8 mouse cellular contexts compared by ENCODE assay signal in the genomic region with DNA sequence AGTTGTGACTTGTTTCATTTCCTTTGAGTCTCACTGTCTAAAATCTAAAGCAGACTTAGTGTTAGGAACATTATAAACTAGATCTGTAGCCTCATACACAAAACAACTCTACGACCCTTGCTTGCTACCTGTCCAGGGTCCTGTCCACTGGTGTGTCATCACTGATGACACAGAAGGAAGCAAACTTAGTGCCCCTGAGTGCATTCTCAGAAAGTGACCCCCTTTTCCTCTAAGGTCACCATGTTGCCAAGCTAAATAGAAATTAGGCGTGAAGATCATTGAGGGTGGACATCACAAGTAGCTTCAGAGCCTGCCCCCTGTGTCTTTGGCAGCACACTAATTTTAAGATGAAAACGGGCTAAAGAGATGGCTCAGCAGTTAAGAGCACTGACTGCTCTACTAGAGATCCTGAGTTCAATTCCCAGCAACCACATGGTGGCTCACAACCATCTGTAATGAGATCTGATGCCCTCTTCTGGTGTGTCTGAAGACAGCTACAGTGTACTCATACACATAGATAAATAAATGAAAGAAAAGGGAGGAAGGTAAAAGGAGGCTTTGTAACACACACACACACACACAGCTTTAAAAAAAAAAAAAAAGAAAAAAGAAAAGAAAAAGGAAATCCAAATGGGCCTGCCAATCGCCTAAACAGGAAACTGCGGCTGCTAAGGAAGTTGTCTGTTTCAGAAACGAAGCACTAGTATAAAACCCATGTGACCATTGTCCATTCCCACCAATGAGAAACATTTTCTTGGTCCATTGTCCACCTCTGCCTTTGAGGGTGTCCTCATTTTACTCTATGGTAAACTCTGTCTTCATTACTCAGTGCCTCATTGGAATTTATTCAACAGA. TPM values are rescaled to one million over a fixed set of nuclear protein-coding genes. Genes with fewer than 3 reads are reported as not detected.
DNase-seq lines count a peak whose midpoint lies in the region; ATAC-seq and TF ChIP-seq lines count a peak whose summit lies in the region.

No protein-coding gene starts in this region.

- peak overlapping the region; percentile 82 for H3K4me3 ChIP-seq in heart, embryonic 11.5 days (ENCODE audit: low read depth, low read length)
- H3K4me3 ChIP-seq in ES-E14 (ENCODE audit: insufficient read depth in 1 of 2, low read depth in 1 of 2, low read length in 2 of 2, poor library complexity in 1 of 2, severe bottlenecking in 1 of 2) = peak overlapping the region; percentile 58 to 78
- peak overlapping the region; percentile 87 for H3K4me3 ChIP-seq in hindbrain, embryonic 10.5 days

- no peak for DNase-seq in heart, postnatal 25 days (ENCODE audit: low spot score)
- no peak for DNase-seq in ES-E14 (ENCODE audit: low read depth, low spot score)
- DNase-seq in hindbrain, embryonic 10.5 days (ENCODE audit: low spot score) = no peak
- DNase-seq in ovary, postnatal 36 days (ENCODE audit: low spot score) = no peak
- DNase-seq in left cerebral cortex, adult 8-10 months (ENCODE audit: low spot score in 2 of 2) = no peak

- in situ Hi-C loops in ES-E14 (cut with MboI; ENCODE audit: low sequenced_read_pairs in 2 of 2, unreplicated experiment in 2 of 2) = no loop called here

- peaks cover 7% of the 10 kb centered on the region for H3K4me1 ChIP-seq in heart, embryonic 11.5 days (ENCODE audit: control insufficient read depth, insufficient read depth, low read length)
- H3K4me1 ChIP-seq in ES-E14 (ENCODE audit: control insufficient read depth in 2 of 2, insufficient read depth in 2 of 2, low read length in 2 of 2, poor library complexity in 1 of 2) = peaks cover 0 to 2% of the 10 kb centered on the region in 2 experiments; a peak in 1 of 4 replicates
- peaks cover 22% of the 10 kb centered on the region for H3K4me1 ChIP-seq in hindbrain, embryonic 10.5 days (replicated peaks)

- peaks cover 7% of the 10 kb centered on the region; the same call in 1 of the 2 replicates for H3K36me3 ChIP-seq in heart, embryonic 11.5 days (ENCODE audit: control insufficient read depth, insufficient read depth, low read length)
- H3K36me3 ChIP-seq in ES-E14 (ENCODE audit: control insufficient read depth, insufficient read depth, low read length, poor library complexity, severe bottlenecking) = peaks cover 19% of the 10 kb centered on the region
- H3K36me3 ChIP-seq in hindbrain, embryonic 10.5 days = peaks cover 21% of the 10 kb centered on the region

- intact Hi-C loops in heart, postnatal 25 days (cut with DNase I) = loop anchor here (5.0 kb wide), 2 partner anchors 46 to 126 kb away; partner anchors contain the start of gene Agap3

- H3K27me3 ChIP-seq in heart, embryonic 11.5 days (ENCODE audit: control insufficient read depth, insufficient read depth, low read length) = no peaks in the 10 kb centered on the region
- no peaks in the 10 kb centered on the region for H3K27me3 ChIP-seq in hindbrain, embryonic 10.5 days (ENCODE audit: insufficient read depth, poor library complexity, severe bottlenecking)

- peak overlapping the region; percentile 78 for H3K27ac ChIP-seq in heart, embryonic 11.5 days (ENCODE audit: low read depth, low read length)
- no peak overlapping the region for H3K27ac ChIP-seq in ES-E14 (ENCODE audit: insufficient read depth, low read depth, low read length, poor library complexity, severe bottlenecking)
- H3K27ac ChIP-seq in hindbrain, embryonic 10.5 days = peak overlapping the region; percentile 93

- no peaks in the 10 kb centered on the region for H3K9me3 ChIP-seq in heart, embryonic 11.5 days (replicated peaks; ENCODE audit: control insufficient read depth, low read length)
- H3K9me3 ChIP-seq in ES-E14 (ENCODE audit: control insufficient read depth, insufficient read depth, low read depth, low read length) = no peaks in the 10 kb centered on the region
- no peaks in the 10 kb centered on the region for H3K9me3 ChIP-seq in hindbrain, embryonic 10.5 days

- peak overlapping the region; percentile 64 for H3K9ac ChIP-seq in heart, embryonic 11.5 days (ENCODE audit: low read depth, low read length)
- H3K9ac ChIP-seq in ES-E14 (ENCODE audit: insufficient read depth, low read depth, low read length, poor library complexity, severe bottlenecking) = no peak overlapping the region

- 55% methylated on average over 6 of the region's 6 CpGs for WGBS in heart, embryonic 11.5 days (ENCODE audit: insufficient replicate concordance)
- 71% methylated on average over 6 of the region's 6 CpGs for WGBS in hindbrain, embryonic 10.5 days

- peak overlapping the region; percentile 74 for H3K4me2 ChIP-seq in heart, embryonic 11.5 days

- no peak for ATAC-seq in heart, embryonic 11.5 days (replicated peaks; ENCODE audit: insufficient number of reproducible peaks, low FRiP score, low TSS enrichment)
- ATAC-seq in megakaryocyte progenitor cell, adult 5-6 weeks (replicated peaks; ENCODE audit: poor library complexity) = 0 out of 2 replicates have a peak, but pooled peaks have one; percentile 0
- ATAC-seq in granulocyte monocyte progenitor cell, adult 5-6 weeks (replicated peaks; ENCODE audit: poor library complexity, severe bottlenecking) = no peak

TF ChIP-seq in ES-E14, 5 proteins besides CTCF, POLR2A, EP300 and RAD21:
- TF ChIP-seq ZC3H11A (IDR thresholded peaks at IDR 0.05; ENCODE audit: borderline replicate concordance, low read depth, low read length) = no peak
- TF ChIP-seq HCFC1 (IDR thresholded peaks at IDR 0.05; ENCODE audit: borderline replicate concordance, insufficient read depth, low read length) = no peak
- no peak for TF ChIP-seq CHD2 (IDR thresholded peaks at IDR 0.05; ENCODE audit: low read depth, low read length)
- no peak for TF ChIP-seq MAFK (IDR thresholded peaks at IDR 0.05; ENCODE audit: insufficient read depth, low read depth, low read length)
- TF ChIP-seq ZNF384 (IDR thresholded peaks at IDR 0.05; ENCODE audit: low read depth, low read length) = no peak

RNA-seq across cellular contexts. Expression of gene Abcf2, which starts 1.1 kb away (rescaled TPM):
- polyA plus RNA-seq in heart, embryonic 11.5 days (2014; fragmentation: Nextera tagmentation; extraction: Ambion mirVana) = 75.6 and 78.6 TPM in 2 replicates
- 10 to 100 TPM; 48.0 to 53.2 TPM for total RNA-seq in heart, postnatal 25 days (2021)
- total RNA-seq in ES-E14 (2012; rRNA removed) = 139 and 171 TPM in 2 replicates
- 125 and 159 TPM in 2 replicates for polyA plus RNA-seq in hindbrain, embryonic 10.5 days (2016; fragmentation: Nextera tagmentation; extraction: Ambion mirVana)
- 45.4 and 46.0 TPM in 2 replicates for total RNA-seq in megakaryocyte progenitor cell, adult 5-6 weeks (2015)
- 113 and 115 TPM in 2 replicates for total RNA-seq in megakaryocyte progenitor cell, adult 5-6 weeks (2017)
- total RNA-seq in granulocyte monocyte progenitor cell, adult 5-6 weeks (2014; fragmentation: Nextera tagmentation) = 51.6 and 74.3 TPM in 2 replicates
- 98.3 and 98.8 TPM in 2 replicates for total RNA-seq in granulocyte monocyte progenitor cell, adult 5-6 weeks (2017)
- total RNA-seq in left cerebral cortex, adult 8-10 months (2022) = 10 to 100 TPM; 80.5 to 93.3 (median 83.7) TPM

RNA-seq across cellular contexts. Expression of gene Chpf2, which starts 8.2 kb away (rescaled TPM):
- polyA plus RNA-seq in heart, embryonic 11.5 days (2014; fragmentation: Nextera tagmentation; extraction: Ambion mirVana) = 8.1 and 9.8 TPM in 2 replicates
- total RNA-seq in heart, postnatal 25 days (2021) = 1 to 10 TPM; 7.8 to 9.7 TPM
- 23.0 and 23.7 TPM in 2 replicates for total RNA-seq in ES-E14 (2012; rRNA removed)
- polyA plus RNA-seq in hindbrain, embryonic 10.5 days (2016; fragmentation: Nextera tagmentation; extraction: Ambion mirVana) = 16.5 and 19.3 TPM in 2 replicates
- total RNA-seq in megakaryocyte progenitor cell, adult 5-6 weeks (2015) = 4.7 and 5.9 TPM in 2 replicates
- total RNA-seq in megakaryocyte progenitor cell, adult 5-6 weeks (2017) = 12.4 and 35.1 TPM in 2 replicates
- total RNA-seq in granulocyte monocyte progenitor cell, adult 5-6 weeks (2014; fragmentation: Nextera tagmentation) = 17.8 and 17.9 TPM in 2 replicates
- 10.4 and 29.2 TPM in 2 replicates for total RNA-seq in granulocyte monocyte progenitor cell, adult 5-6 weeks (2017)
- total RNA-seq in left cerebral cortex, adult 8-10 months (2022) = 10 to 100 TPM; 63.7 to 82.2 (median 70.9) TPM

RNA-seq across cellular contexts. Expression of gene 4931409K22Rik, which starts 21.7 kb away (rescaled TPM):
- polyA plus RNA-seq in heart, embryonic 11.5 days (2014; fragmentation: Nextera tagmentation; extraction: Ambion mirVana) = not detected in 2 replicates
- not detected for total RNA-seq in heart, postnatal 25 days (2021)
- total RNA-seq in ES-E14 (2012; rRNA removed) = 0.13 and 0.21 TPM in 2 replicates
- 0.07 and 0.10 TPM in 2 replicates for polyA plus RNA-seq in hindbrain, embryonic 10.5 days (2016; fragmentation: Nextera tagmentation; extraction: Ambion mirVana)
- not detected in 2 replicates for total RNA-seq in megakaryocyte progenitor cell, adult 5-6 weeks (2015)
- not detected in 2 replicates for total RNA-seq in megakaryocyte progenitor cell, adult 5-6 weeks (2017)
- not detected in 2 replicates for total RNA-seq in granulocyte monocyte progenitor cell, adult 5-6 weeks (2014; fragmentation: Nextera tagmentation)
- total RNA-seq in granulocyte monocyte progenitor cell, adult 5-6 weeks (2017) = not detected in 2 replicates
- total RNA-seq in left cerebral cortex, adult 8-10 months (2022) = under 1 TPM in 2 of 4 experiments, not detected in 2; 0.11 to 0.16 TPM

RNA-seq across cellular contexts. Expression of gene Asb10, which starts 37.6 kb away (rescaled TPM):
- 3.2 and 3.4 TPM in 2 replicates for polyA plus RNA-seq in heart, embryonic 11.5 days (2014; fragmentation: Nextera tagmentation; extraction: Ambion mirVana)
- total RNA-seq in heart, postnatal 25 days (2021) = 10 to 100 TPM; 85.1 to 85.9 TPM
- 0.18 and 0.53 TPM in 2 replicates for total RNA-seq in ES-E14 (2012; rRNA removed)
- polyA plus RNA-seq in hindbrain, embryonic 10.5 days (2016; fragmentation: Nextera tagmentation; extraction: Ambion mirVana) = 0.17 TPM in 1 of 2 replicates, not detected in the other
- total RNA-seq in megakaryocyte progenitor cell, adult 5-6 weeks (2015) = not detected in 2 replicates
- total RNA-seq in megakaryocyte progenitor cell, adult 5-6 weeks (2017) = not detected in 2 replicates
- not detected in 2 replicates for total RNA-seq in granulocyte monocyte progenitor cell, adult 5-6 weeks (2014; fragmentation: Nextera tagmentation)
- total RNA-seq in granulocyte monocyte progenitor cell, adult 5-6 weeks (2017) = not detected in 2 replicates
- total RNA-seq in left cerebral cortex, adult 8-10 months (2022) = 1 to 10 TPM in 2 of 4 experiments, under 1 TPM in 2; 0.65 to 4.1 (median 2.1) TPM

RNA-seq across cellular contexts. Expression of gene Smarcd3, which starts 45.9 kb away (rescaled TPM):
- 73.2 and 76.1 TPM in 2 replicates for polyA plus RNA-seq in heart, embryonic 11.5 days (2014; fragmentation: Nextera tagmentation; extraction: Ambion mirVana)
- total RNA-seq in heart, postnatal 25 days (2021) = 10 to 100 TPM; 69.0 to 69.3 TPM
- total RNA-seq in ES-E14 (2012; rRNA removed) = 4.9 and 8.5 TPM in 2 replicates
- polyA plus RNA-seq in hindbrain, embryonic 10.5 days (2016; fragmentation: Nextera tagmentation; extraction: Ambion mirVana) = 22.8 and 35.7 TPM in 2 replicates
- total RNA-seq in megakaryocyte progenitor cell, adult 5-6 weeks (2015) = not detected in 2 replicates
- 0.08 TPM in 1 of 2 replicates, not detected in the other for total RNA-seq in megakaryocyte progenitor cell, adult 5-6 weeks (2017)
- total RNA-seq in granulocyte monocyte progenitor cell, adult 5-6 weeks (2014; fragmentation: Nextera tagmentation) = not detected in 2 replicates
- 0.05 and 0.34 TPM in 2 replicates for total RNA-seq in granulocyte monocyte progenitor cell, adult 5-6 weeks (2017)
- total RNA-seq in left cerebral cortex, adult 8-10 months (2022) = 100 to 1,000 TPM in 2 of 4 experiments, 10 to 100 TPM in 2; 98.6 to 117 (median 104) TPM
